Mouse (Mus musculus) lung, postnatal 0 days (tissue): ENCODE data around the gene Ankmy1.
A peak's percentile ranks its signal among the peaks of the same experiment; 100 is the strongest.

Source experiments
- CTCF ChIP-seq: IDR thresholded peaks from 2 replicates; pipeline ENCODE4 v1.5.1; 2016; ENCODE audit warnings: antibody characterized with exemption, mild to moderate bottlenecking
- EP300 ChIP-seq: IDR thresholded peaks from 2 replicates; pipeline ENCODE4 v1.6.1; 2016; ENCODE audit warnings: antibody characterized with exemption, mild to moderate bottlenecking, control low read depth

- no peak for TF ChIP-seq EP300
- TF ChIP-seq CTCF = peak; percentile 74
Observed at GRCm38 (mm10) chr1:92906779-92907631, 4.3 kb upstream of the Ankmy1 start, which contains the start of gene Dusp28.
